Mouse (Mus musculus) CH12.LX (cell line): ENCODE data around the gene Gm595.

Experiments used
- CTCF ChIP-seq, 2 experiments: IDR thresholded peaks in 1 of 2; conservative IDR thresholded peaks in 1 of 2; 2 replicates each; pipeline ENCODE4 v1.5.1; 2011 to 2012; ENCODE audit warnings: low read depth in 2 of 2, low read length in 2 of 2, improper control_type of control experiment in 1 of 2, inconsistent platforms in 1 of 2, mild to moderate bottlenecking in 1 of 2, moderate library complexity in 1 of 2
- E2F4 ChIP-seq: IDR thresholded peaks from 2 replicates; pipeline ENCODE4 v1.6.1; 2011; ENCODE audit warnings: low read depth, low read length, improper control_type of control experiment; ENCODE audit not compliant: insufficient replicate concordance
- ELF1 ChIP-seq: IDR thresholded peaks from 2 replicates; pipeline ENCODE4 v1.6.1; 2014; ENCODE audit warnings: low read depth, mild to moderate bottlenecking, inconsistent platforms, low read length, improper control_type of control experiment
- EP300 ChIP-seq: IDR thresholded peaks from 2 replicates; pipeline ENCODE4 v1.6.1; 2011; ENCODE audit warnings: low read length, improper control_type of control experiment
- JUN ChIP-seq: IDR thresholded peaks from 2 replicates; pipeline ENCODE4 v1.6.1; 2011; ENCODE audit warnings: low read depth, mild to moderate bottlenecking, low read length, improper control_type of control experiment, moderate library complexity; ENCODE audit not compliant: insufficient read depth
- MAX ChIP-seq: IDR thresholded peaks from 2 replicates; pipeline ENCODE4 v1.6.1; 2011; ENCODE audit warnings: low read length, improper control_type of control experiment
- MYC ChIP-seq: IDR thresholded peaks from 2 replicates; pipeline ENCODE4 v1.6.1; 2011; ENCODE audit warnings: low read depth, mild to moderate bottlenecking, improper control_type of control experiment, low read length
- POLR2A ChIP-seq: IDR thresholded peaks from 2 replicates; pipeline ENCODE4 v1.6.1; 2011; ENCODE audit warnings: low read depth, mild to moderate bottlenecking, improper control_type of control experiment, low read length
- UBTF ChIP-seq: IDR thresholded peaks from 2 replicates; pipeline ENCODE4 v1.6.1; 2012; ENCODE audit warnings: low read depth, mild to moderate bottlenecking, inconsistent platforms, low read length, improper control_type of control experiment, moderate library complexity
- USF2 ChIP-seq: conservative IDR thresholded peaks from 2 replicates; pipeline ENCODE4 v1.6.1; 2011; ENCODE audit warnings: low read depth, low read length, improper control_type of control experiment
- ZNF384 ChIP-seq: IDR thresholded peaks from 2 replicates; pipeline ENCODE4 v1.6.1; 2012; ENCODE audit warnings: low read depth, low read length, improper control_type of control experiment, inconsistent platforms

- TF ChIP-seq E2F4, result no peak
- no peak for TF ChIP-seq ELF1
- no peak for TF ChIP-seq CTCF (conservative IDR thresholded peaks at IDR 0.05 in 1 of 2, IDR thresholded peaks at IDR 0.05 in 1 of 2; ENCODE audit: low read depth in 2 of 2, low read length in 2 of 2)
- TF ChIP-seq ZNF384, result no peak
- TF ChIP-seq JUN, result no peak
- TF ChIP-seq USF2, result no peak
- TF ChIP-seq MYC, result no peak
- no peak for TF ChIP-seq MAX
- TF ChIP-seq UBTF, result no peak
- no peak for TF ChIP-seq EP300
- TF ChIP-seq POLR2A, result no peak
Observed at GRCm38 (mm10) chrX:48908421-48908820, 30.9 kb upstream of the Gm595 start.
